In the genomic region with DNA sequence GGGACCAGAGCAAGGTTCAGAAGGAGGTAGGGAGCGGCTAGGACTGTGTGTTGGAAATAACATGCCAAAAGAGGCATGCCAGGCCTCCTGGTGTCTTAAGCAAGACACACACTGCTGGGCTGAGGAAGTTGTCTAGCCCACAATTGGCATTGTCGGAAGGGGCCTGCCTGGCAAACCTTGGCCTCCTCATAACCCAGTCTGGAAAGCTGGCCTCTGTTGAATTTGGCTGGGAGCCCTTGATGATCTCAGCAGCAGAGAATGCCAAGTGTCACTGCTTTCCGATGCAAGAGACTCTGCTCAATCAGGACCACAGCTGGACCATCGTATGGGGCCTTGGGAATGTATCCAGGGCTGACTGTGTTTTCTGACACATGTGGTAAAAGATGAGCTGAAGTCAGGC, we compare ENCODE assay signal across 8 mouse cellular contexts. TPM values are rescaled to one million over a fixed set of nuclear protein-coding genes. Genes with fewer than 3 reads are reported as not detected.
DNase-seq lines count a peak whose midpoint lies in the region; ATAC-seq lines count a peak whose summit lies in the region.

No protein-coding gene starts in this region.

- no peak overlapping the region for H3K4me2 ChIP-seq in lung, embryonic 16.5 days (ENCODE audit: low read depth, low read length)

- intact Hi-C loops in left cerebral cortex, postnatal 4 days (cut with DNase I): no loop called here

- no peaks in the 10 kb centered on the region for H3K36me3 ChIP-seq in lung, embryonic 16.5 days (ENCODE audit: control insufficient read depth, insufficient read depth, low read length)

- peaks cover 9% of the 10 kb centered on the region for H3K4me1 ChIP-seq in lung, embryonic 16.5 days (replicated peaks; ENCODE audit: control insufficient read depth, insufficient read depth, low read length)

- WGBS in lung, embryonic 16.5 days: 5% methylated on average over 4 of the region's 4 CpGs

- DNase-seq in left cerebral cortex, postnatal 4 days: peak; percentile 91
- no peak for DNase-seq in left cerebral cortex, adult 11 months (ENCODE audit: low spot score)
- DNase-seq in adrenal gland, postnatal 36 days: peak; percentile 91 to 94
- peak; percentile 97 for DNase-seq in heart, adult 11 months
- DNase-seq in kidney, adult 18-20 months: peak; percentile 70
- DNase-seq in urinary bladder, postnatal 25 days (ENCODE audit: low spot score): peak; percentile 7
- no peak for DNase-seq in embryo, embryonic 10.5 days (ENCODE audit: low spot score)

- ATAC-seq in lung, embryonic 16.5 days (ENCODE audit: low read depth): peak; percentile 98

- no peaks in the 10 kb centered on the region for H3K9me3 ChIP-seq in lung, embryonic 16.5 days (ENCODE audit: control insufficient read depth, low read length)

- no peaks in the 10 kb centered on the region for H3K27me3 ChIP-seq in lung, embryonic 16.5 days (ENCODE audit: control insufficient read depth, insufficient read depth, low read depth, low read length)

- H3K4me3 ChIP-seq in lung, embryonic 16.5 days (ENCODE audit: low read length): no peak overlapping the region

- H3K9ac ChIP-seq in lung, embryonic 16.5 days (ENCODE audit: low read length): no peak overlapping the region

- H3K27ac ChIP-seq in lung, embryonic 16.5 days (ENCODE audit: low read length): peak overlapping the region; percentile 64

RNA-seq across cellular contexts. Expression of a gene that starts 27.9 kb away (rescaled TPM):
- 1 to 10 TPM; 5.5 TPM for total RNA-seq in left cerebral cortex, postnatal 4 days (2021)
- 1 to 10 TPM; 5.2 to 8.4 TPM for total RNA-seq in adrenal gland, postnatal 36 days (2021)
- polyA plus RNA-seq in lung, embryonic 16.5 days (2015; fragmentation: Nextera tagmentation; extraction: Ambion mirVana): 33.3 and 33.4 TPM in 2 replicates

Comparison
In these comparisons a context has a peak if more than half of its experiments do, and no peak if none do; other contexts are left out.
1. DNase-seq: peak in left cerebral cortex, postnatal 4 days (single experiment), adrenal gland, postnatal 36 days (2 of 2), heart, adult 11 months (single experiment), kidney, adult 18-20 months (single experiment) and urinary bladder, postnatal 25 days (single experiment); none in left cerebral cortex, adult 11 months (single experiment) and embryo, embryonic 10.5 days (single experiment).